Mouse (Mus musculus): ENCODE results near the gene Cacna1h. TPM values are rescaled to one million over a fixed set of nuclear protein-coding genes. Genes with fewer than 3 reads are reported as not detected.

Cacna1h gene
- polyA plus RNA-seq, 1 experiment from 2014 or later: 11.5 TPM

- no peak for ATAC-seq
- Histone ChIP-seq H3K27ac (no peak overlapping the region), H3K4me2 (replicated peaks) (no peak overlapping the region), H3K9me3 (peaks cover 5% of the 10 kb centered on the region; the same call in 1 of the 2 replicates), H3K9ac (replicated peaks) (no peak overlapping the region), H3K36me3 (no peaks in the 10 kb centered on the region), H3K4me1 (replicated peaks) (0 out of 2 replicates have a peak, but pooled peaks cover 3% of the 10 kb centered on the region), H3K27me3 (peaks cover 2% of the 10 kb centered on the region), H3K4me3 (replicated peaks) (no peak overlapping the region)
- 80% methylated on average over 6 of the region's 6 CpGs for WGBS
Observed at GRCm38 (mm10) chr17:25441417-25441816, 7.8 kb upstream of the Cacna1h start.

GRCm38 (mm10) chr17:25433223-25433616 is 363 bp downstream of the Cacna1h start:
- peaks cover 44% of the 10 kb centered on the region for H3K4me1 ChIP-seq (replicated peaks)
- peaks cover 50% of the 10 kb centered on the region for H3K27me3 ChIP-seq

DNA sequence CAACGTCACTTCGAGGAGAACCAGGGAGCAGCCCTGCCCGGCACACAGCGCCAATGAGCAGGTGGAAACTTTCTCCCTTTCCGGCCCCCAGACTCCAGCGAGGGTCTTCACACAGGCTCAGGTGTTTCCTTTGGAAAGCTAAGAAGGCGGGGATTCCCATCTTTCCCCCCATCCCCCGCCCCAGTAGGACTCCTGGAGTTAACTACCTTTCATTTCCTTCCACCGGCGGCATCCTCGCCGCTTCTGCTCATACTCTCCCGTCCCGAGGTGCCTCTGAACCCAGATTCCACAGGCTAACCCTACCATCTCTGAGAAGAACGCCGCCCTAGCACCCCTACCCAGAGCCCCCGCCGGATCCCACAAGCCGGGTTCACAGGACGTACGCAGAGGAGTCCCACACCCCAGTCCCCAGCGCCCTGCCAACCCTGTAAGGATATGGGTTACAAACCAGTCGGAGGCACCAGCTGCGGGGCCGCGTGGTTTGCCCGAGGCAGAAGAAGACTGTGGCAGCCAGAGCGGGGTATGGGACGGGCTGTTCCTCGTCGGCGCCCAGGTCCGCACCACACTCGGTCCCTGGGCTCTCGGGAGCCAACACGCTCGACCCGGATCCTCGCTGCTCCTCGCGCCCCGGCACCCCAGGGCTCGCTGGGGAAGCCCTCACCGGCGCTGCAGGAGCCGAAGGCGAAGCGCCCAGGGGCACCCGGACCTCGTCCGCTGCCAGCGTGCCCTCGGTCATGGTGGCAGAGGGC is 976 bp downstream of the Cacna1h start:
- peaks cover 6% of the 10 kb centered on the region; the same call in 1 of the 2 replicates for H3K36me3 ChIP-seq
- no peaks in the 10 kb centered on the region for H3K9me3 ChIP-seq
- peaks cover 51% of the 10 kb centered on the region for H3K27me3 ChIP-seq
- peak overlapping the region; percentile 81 for H3K4me3 ChIP-seq (replicated peaks)
- peak overlapping the region; percentile 87 for H3K4me2 ChIP-seq (replicated peaks)
- ATAC-seq: peak; percentile 8; the same call in 1 of the 2 replicates
- H3K27ac ChIP-seq: peak overlapping the region; percentile 82
- under 1% methylated on average over 53 of the region's 53 CpGs for WGBS
- H3K9ac ChIP-seq (replicated peaks): peak overlapping the region; percentile 90
- H3K4me1 ChIP-seq (replicated peaks): peaks cover 47% of the 10 kb centered on the region

More at GRCm38 (mm10) chr17:25433223-25433616, 363 bp downstream of the Cacna1h start:
- peak overlapping the region; percentile 81 for H3K4me3 ChIP-seq (replicated peaks)
- under 1% methylated on average over 40 of the region's 40 CpGs for WGBS
- peak overlapping the region; percentile 87 for H3K4me2 ChIP-seq (replicated peaks)
- ATAC-seq: peak; percentile 62
- peak overlapping the region; percentile 82 for H3K27ac ChIP-seq
- H3K36me3 ChIP-seq: peaks cover 5% of the 10 kb centered on the region; the same call in 1 of the 2 replicates
- H3K9me3 ChIP-seq: no peaks in the 10 kb centered on the region
- H3K9ac ChIP-seq (replicated peaks): peak overlapping the region; percentile 90

GRCm38 (mm10) chr17:25430534-25430933 is 3.0 kb downstream of the Cacna1h start:
- Histone ChIP-seq H3K36me3 (peaks cover 6% of the 10 kb centered on the region; the same call in 1 of the 2 replicates), H3K9ac (replicated peaks) (peak overlapping the region; percentile 54; the same call in 1 of the 2 replicates), H3K4me1 (replicated peaks) (peaks cover 68% of the 10 kb centered on the region), H3K4me3 (replicated peaks) (peak overlapping the region; percentile 81; the same call in 1 of the 2 replicates), H3K27ac (no peak overlapping the region), H3K9me3 (no peaks in the 10 kb centered on the region), H3K4me2 (replicated peaks) (peak overlapping the region; percentile 87), H3K27me3 (peaks cover 45% of the 10 kb centered on the region)
- ATAC-seq: no peak
- 42% methylated on average over 8 of the region's 8 CpGs for WGBS

- peaks cover 39% of the 10 kb centered on the region for H3K27me3 ChIP-seq
- WGBS: 52% methylated on average over 6 of the region's 6 CpGs
- no peak for ATAC-seq
- H3K36me3 ChIP-seq: peaks cover 6% of the 10 kb centered on the region; the same call in 1 of the 2 replicates
- H3K4me1 ChIP-seq (replicated peaks): peaks cover 74% of the 10 kb centered on the region
- no peak overlapping the region for H3K4me3 ChIP-seq (replicated peaks)
- peak overlapping the region; percentile 5; the same call in 1 of the 2 replicates for H3K4me2 ChIP-seq (replicated peaks)
- H3K9me3 ChIP-seq: no peaks in the 10 kb centered on the region
- no peak overlapping the region for H3K27ac ChIP-seq
- H3K9ac ChIP-seq (replicated peaks): no peak overlapping the region
Observed at GRCm38 (mm10) chr17:25429886-25430285, 3.7 kb downstream of the Cacna1h start.

DNA sequence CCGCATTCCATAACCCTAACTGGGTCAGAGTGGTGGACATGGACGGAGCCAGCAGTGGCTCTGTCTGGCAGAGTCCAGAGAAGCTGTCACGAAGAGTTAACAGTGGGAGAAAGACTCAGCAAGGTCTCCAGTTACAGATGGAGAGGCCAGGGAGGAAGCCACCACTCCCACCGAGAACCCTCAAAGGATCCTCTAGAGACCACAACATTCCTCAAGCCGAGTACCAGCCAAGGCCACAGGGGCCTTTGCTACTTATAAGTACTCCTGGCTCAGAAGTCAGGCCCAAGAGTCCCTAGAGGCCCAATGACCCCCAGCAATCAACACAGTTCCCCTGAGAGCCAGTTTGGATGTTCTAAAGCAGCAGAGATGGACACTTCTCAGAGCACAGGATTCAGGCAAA is 4.3 kb downstream of the Cacna1h start:
- H3K9ac ChIP-seq (replicated peaks): no peak overlapping the region
- peaks cover 38% of the 10 kb centered on the region for H3K27me3 ChIP-seq
- ATAC-seq: no peak
- peaks cover 74% of the 10 kb centered on the region for H3K4me1 ChIP-seq (replicated peaks)
- WGBS: 58% methylated on average over 5 of the region's 5 CpGs
- no peak overlapping the region for H3K4me3 ChIP-seq (replicated peaks)
- H3K27ac ChIP-seq: no peak overlapping the region
- H3K4me2 ChIP-seq (replicated peaks): no peak overlapping the region
- H3K36me3 ChIP-seq: peaks cover 6% of the 10 kb centered on the region; the same call in 1 of the 2 replicates
- H3K9me3 ChIP-seq: no peaks in the 10 kb centered on the region

DNA sequence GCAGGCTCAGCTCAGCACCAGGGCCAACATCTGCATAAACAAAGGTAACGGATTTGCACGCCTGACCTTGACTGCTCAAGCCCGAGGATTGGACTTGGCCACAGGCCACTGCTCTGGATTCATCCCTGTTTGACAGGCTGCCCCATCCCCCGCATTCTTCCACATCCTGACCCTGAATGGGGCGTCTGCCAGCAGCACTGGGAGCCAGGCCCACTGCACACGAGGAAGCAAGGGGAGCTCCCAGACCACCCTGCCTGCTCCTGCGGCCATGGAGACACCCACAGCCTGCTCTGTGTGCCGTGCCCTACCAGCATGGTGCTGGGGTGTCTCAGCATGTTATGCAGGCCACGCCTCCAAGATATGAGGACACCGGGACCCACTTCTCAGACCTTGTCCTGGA is 6.1 kb downstream of the Cacna1h start:
- WGBS: 29% methylated on average over 10 of the region's 10 CpGs
- Histone ChIP-seq H3K4me3 (replicated peaks) (no peak overlapping the region), H3K4me1 (replicated peaks) (peaks cover 65% of the 10 kb centered on the region), H3K36me3 (peaks cover 12% of the 10 kb centered on the region), H3K27ac (peak overlapping the region; percentile 30), H3K9me3 (no peaks in the 10 kb centered on the region), H3K27me3 (peaks cover 38% of the 10 kb centered on the region), H3K4me2 (replicated peaks) (peak overlapping the region; percentile 22; the same call in 1 of the 2 replicates), H3K9ac (replicated peaks) (no peak overlapping the region)
- ATAC-seq: peak; percentile 35; the same call in 1 of the 2 replicates

GRCm38 (mm10) chr17:25425996-25426395 is 7.6 kb downstream of the Cacna1h start:
- Histone ChIP-seq H3K9me3 (no peaks in the 10 kb centered on the region), H3K4me3 (replicated peaks) (no peak overlapping the region), H3K4me1 (replicated peaks) (peaks cover 55% of the 10 kb centered on the region), H3K27me3 (peaks cover 25% of the 10 kb centered on the region), H3K36me3 (peaks cover 17% of the 10 kb centered on the region), H3K27ac (no peak overlapping the region), H3K9ac (replicated peaks) (peak overlapping the region; percentile 36; the same call in 1 of the 2 replicates), H3K4me2 (replicated peaks) (no peak overlapping the region)
- ATAC-seq: no peak
- WGBS: 69% methylated on average over 2 of the region's 2 CpGs

GRCm38 (mm10) chr17:25424526-25425080 is 9.0 kb downstream of the Cacna1h start:
- no peak for ATAC-seq
- H3K4me2 ChIP-seq (replicated peaks): no peak overlapping the region
- peaks cover 55% of the 10 kb centered on the region for H3K4me1 ChIP-seq (replicated peaks)
- H3K9ac ChIP-seq (replicated peaks): no peak overlapping the region
- H3K27me3 ChIP-seq: peaks cover 17% of the 10 kb centered on the region
- no peak overlapping the region for H3K4me3 ChIP-seq (replicated peaks)
- no peak overlapping the region for H3K27ac ChIP-seq
- WGBS: 23% methylated on average over 8 of the region's 8 CpGs
- no peaks in the 10 kb centered on the region for H3K9me3 ChIP-seq
- H3K36me3 ChIP-seq: peaks cover 17% of the 10 kb centered on the region

DNA sequence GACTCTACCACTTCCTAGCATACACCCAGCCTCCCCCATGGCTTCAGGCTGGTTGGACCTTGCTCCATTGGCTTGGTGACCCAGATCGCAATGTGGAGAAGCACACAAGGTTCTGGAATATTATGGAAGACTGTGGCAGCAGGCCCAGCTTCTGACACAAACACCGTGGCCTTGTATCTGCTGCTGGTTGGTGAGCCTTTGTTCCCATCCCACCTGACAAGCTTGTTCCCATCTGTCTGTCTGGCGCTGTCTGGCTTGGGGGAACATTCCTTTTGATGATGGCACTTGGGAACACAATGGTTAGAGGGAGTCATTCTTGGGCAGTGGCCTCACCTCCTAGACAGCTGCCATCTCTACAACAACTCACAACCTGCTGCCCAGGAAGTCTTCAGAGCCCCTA is 12.6 kb downstream of the Cacna1h start:
- Histone ChIP-seq H3K9me3 (no peaks in the 10 kb centered on the region), H3K4me3 (replicated peaks) (no peak overlapping the region), H3K4me2 (replicated peaks) (no peak overlapping the region), H3K4me1 (replicated peaks) (peaks cover 70% of the 10 kb centered on the region), H3K27ac (peak overlapping the region; percentile 62; the same call in 1 of the 2 replicates), H3K27me3 (no peaks in the 10 kb centered on the region; the same call in 1 of the 2 replicates), H3K9ac (replicated peaks) (no peak overlapping the region; the same call in 1 of the 2 replicates), H3K36me3 (peaks cover 11% of the 10 kb centered on the region)
- WGBS: 98% methylated on average over 3 of the region's 3 CpGs
- no peak for ATAC-seq

DNA sequence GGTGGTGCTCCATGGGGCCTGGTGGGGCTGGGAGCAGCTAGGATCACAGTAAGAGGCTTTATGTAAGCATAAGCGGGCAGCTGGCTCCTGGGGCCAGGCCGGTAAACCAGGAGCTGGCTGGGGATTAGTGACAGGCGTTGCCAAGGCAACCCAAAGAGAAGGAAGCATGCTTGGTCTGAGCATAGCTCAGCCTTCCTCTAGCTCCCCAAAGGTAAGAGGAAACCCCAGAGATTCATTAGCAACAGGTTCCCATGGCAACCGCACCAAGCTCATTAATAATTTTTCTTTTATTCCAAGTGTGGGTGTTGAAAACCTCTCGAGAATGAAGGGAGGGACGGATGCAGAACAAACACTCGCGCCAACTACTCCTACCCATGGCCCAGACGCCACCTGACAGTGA is 14.7 kb downstream of the Cacna1h start:
- H3K9ac ChIP-seq (replicated peaks): no peak overlapping the region
- WGBS: 9% methylated on average over 9 of the region's 9 CpGs
- H3K4me3 ChIP-seq (replicated peaks): no peak overlapping the region
- no peaks in the 10 kb centered on the region for H3K9me3 ChIP-seq
- H3K4me2 ChIP-seq (replicated peaks): peak overlapping the region; percentile 33
- ATAC-seq: peak; percentile 74
- H3K27me3 ChIP-seq: no peaks in the 10 kb centered on the region; the same call in 1 of the 2 replicates
- peak overlapping the region; percentile 81 for H3K27ac ChIP-seq
- peaks cover 73% of the 10 kb centered on the region for H3K4me1 ChIP-seq (replicated peaks)
- H3K36me3 ChIP-seq: peaks cover 11% of the 10 kb centered on the region

DNA sequence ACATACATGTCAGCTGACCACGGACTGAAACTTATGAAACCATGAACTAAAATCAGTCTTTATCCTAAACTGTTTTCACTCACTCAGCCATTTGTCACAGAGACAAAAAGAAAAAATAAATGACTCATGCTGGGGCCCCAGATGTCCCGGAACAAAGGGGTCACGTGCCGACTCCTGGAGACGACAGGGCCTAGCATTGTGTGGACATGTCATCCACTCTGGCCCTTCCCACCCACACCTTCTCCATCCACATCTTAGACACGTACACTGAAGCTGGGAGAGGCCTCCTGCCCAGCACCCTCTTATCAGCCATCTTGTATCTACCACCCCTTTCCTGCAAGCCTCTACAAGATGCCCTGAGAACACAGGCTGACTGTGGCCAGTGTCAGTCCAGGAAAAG is 15.6 kb downstream of the Cacna1h start:
- peaks cover 8% of the 10 kb centered on the region for H3K36me3 ChIP-seq
- H3K9me3 ChIP-seq: no peaks in the 10 kb centered on the region
- H3K4me2 ChIP-seq (replicated peaks): no peak overlapping the region
- WGBS: 66% methylated on average over 6 of the region's 6 CpGs
- no peak overlapping the region for H3K9ac ChIP-seq (replicated peaks)
- H3K27me3 ChIP-seq: no peaks in the 10 kb centered on the region; the same call in 1 of the 2 replicates
- peaks cover 77% of the 10 kb centered on the region for H3K4me1 ChIP-seq (replicated peaks)
- H3K4me3 ChIP-seq (replicated peaks): no peak overlapping the region
- no peak for ATAC-seq
- H3K27ac ChIP-seq: peak overlapping the region; percentile 81; the same call in 1 of the 2 replicates

Measured in midbrain, embryonic 13.5 days (tissue).